Mouse (Mus musculus) mesoderm, embryonic 11.5 days (tissue): Measurements from ENCODE around the gene BC029722.
"Not testable (repeated sequence)": the region's sequence is repeated elsewhere in the genome, so short reads cannot be mapped to it uniquely, and the experiment has no call there.

ENCODE experiments used
- DNase-seq: peaks from one replicate; pipeline ENCODE4 v3.0.0-alpha.2; 2012; ENCODE audit warnings: low read depth, low spot score

BC029722 gene

DNA sequence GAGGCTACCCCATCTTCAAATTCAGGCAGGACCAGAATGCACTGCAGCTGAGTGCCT, at the start of gene BC029722:
Gene BC029722 (minus strand): TSS at position 35 of the 57 bp plus-strand sequence.
- DNase-seq: no peak

DNA sequence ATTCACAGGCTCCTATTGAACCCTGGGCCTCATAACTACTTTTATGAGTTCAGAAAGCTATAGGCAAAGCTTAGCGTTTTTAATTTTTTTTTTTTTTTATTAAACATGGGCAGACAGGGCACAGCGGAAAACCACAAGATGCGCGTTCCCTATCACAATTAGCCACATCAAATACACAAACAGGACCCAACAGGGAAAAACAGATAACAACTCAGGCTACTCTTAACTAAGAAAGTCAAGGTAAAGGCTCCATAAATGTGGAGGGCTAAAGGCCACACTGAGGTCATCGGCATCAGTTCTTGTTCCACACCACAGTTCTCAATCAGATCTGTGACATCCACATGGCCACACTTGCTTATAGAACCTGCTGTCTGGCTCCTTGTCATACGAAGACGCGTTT, 49.1 kb upstream of the BC029722 start:
- no peak for DNase-seq

DNA sequence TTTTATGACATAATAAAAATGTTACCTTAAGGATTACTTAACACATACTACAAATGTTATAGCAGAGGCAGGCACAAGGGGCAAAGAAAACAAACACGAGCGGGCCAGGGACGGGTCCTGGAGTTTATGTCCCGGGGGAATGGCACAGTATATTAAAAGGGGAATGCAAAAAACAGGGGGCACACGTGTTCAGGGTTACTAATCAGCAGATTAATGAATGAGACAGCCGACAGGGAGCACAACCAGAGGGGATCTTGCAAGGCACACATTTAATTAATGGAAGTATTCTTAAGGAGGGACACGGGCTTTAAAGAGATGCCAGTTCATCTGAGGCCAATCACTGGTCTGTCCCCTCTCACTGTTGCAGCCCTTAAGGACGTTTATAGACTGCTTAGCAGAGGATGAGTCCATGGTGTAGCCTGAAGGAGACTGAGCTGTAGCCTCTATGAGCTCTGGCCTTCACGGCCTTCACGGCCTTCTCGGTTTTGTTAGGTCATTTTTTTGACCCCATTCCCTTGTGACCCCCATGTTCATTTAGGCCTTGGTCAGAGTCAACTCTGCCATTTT, 44.2 kb upstream of the BC029722 start:
- DNase-seq: peak; percentile 65

DNA sequence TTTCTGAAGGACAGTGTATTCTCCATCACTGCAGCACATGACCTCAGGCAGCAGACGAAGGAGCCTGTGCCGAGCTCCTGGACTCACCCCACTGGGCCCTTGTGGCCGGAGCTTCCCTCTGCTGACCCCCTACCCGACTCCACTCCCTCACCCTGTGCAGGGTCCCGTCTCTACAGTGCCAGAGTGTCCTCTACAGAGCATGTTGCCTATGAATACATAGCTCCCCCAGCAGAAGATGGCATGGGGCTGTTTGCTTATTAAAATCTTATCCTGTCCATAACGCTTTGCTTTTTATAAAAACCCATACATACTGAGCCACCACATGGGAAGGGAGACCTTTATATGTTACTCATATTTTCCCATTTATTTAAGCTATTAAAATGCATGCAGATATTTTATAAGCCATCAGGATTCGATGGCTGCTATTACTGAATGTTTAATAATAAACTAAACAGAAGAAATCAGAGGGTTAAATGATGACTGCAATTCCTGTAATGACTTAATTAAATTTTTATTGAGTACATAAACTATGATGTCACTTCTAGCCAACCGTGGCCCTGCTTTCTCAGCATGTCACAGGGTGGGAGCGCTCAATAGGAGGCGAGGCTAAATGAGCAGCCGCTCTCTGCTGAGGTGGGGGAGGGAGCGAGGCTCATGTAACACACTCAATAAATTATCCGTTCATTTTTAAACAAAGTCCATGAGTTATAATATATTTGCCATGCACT, 43.5 kb upstream of the BC029722 start:
- peak; percentile 60 for DNase-seq

DNA sequence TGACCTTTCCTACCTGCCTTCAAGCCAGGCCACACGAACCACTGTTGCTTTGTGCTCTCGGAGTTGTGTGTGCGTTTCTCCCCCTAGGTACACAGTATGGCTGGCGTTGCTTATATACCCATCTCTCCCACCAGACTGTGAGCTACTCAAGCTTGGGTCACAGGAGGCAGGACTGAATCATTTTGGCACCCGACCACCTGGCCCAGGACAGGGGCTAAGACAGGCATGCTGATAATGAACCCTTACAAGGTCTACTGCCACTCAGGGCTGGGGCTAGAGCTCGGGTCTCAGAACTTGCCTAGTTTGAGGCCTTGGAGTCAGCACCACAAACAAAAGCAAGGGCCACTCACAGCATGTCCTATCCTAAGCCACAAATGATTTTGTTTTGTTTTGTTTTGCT, 42.4 kb upstream of the BC029722 start:
- DNase-seq: no peak

DNA sequence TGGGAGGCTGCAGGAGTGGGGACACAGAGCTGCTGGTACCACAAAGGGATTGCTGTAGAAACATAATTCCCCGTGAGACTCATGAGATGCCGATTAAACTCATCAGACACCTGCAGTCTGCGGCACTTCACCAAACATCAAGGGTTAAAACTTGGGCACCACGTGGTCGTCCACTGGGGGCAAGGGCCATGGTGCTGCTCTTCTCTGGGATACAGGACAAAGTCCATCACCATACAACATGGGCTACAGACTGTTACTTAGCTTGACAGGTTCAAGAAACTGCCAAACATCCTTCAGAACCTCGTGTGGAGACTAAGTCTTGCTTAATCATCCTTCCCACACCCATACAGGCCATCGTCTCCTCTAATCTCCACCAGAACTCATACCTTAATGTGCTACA, 40.9 kb upstream of the BC029722 start:
- no peak for DNase-seq

DNA sequence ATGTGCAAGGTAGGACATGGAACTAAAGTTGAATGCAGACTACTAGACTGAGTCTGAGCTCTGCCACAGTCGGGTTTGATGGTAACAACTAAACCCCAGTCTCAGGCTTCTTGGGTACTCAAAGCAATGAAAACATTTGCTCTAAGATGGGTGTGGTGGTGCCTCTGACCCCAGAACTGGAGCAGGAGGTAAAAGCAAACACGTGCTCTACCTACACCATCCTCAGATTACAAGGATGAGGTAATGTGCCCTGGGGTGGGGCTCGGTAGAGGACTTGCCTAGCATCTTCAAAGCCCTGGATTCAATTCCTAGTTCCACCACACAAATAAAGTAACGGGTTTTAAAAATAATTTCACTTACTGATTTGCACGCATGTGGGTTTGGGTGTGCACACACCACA, 33.3 kb upstream of the BC029722 start:
- no peak for DNase-seq

DNA sequence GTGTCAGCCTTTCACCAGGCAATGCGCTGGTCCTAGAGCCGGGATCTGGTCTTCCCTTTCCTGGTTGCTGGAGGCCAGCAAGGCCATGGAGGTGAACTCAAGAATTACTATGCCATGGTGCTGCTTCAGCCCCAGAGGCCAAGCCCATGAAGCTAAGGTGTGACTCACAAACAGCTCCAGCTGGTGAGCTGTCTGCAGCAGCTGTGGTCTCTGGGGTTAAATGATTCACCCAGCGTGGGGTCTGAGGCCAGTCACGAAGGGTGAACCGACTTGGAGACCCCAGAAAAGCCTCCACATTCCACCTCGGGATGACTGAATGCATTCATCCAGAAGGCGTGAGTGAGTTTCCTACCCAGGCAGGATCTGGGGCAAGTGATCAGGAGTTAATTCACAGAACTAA, 30.9 kb upstream of the BC029722 start:
- DNase-seq: no peak

DNA sequence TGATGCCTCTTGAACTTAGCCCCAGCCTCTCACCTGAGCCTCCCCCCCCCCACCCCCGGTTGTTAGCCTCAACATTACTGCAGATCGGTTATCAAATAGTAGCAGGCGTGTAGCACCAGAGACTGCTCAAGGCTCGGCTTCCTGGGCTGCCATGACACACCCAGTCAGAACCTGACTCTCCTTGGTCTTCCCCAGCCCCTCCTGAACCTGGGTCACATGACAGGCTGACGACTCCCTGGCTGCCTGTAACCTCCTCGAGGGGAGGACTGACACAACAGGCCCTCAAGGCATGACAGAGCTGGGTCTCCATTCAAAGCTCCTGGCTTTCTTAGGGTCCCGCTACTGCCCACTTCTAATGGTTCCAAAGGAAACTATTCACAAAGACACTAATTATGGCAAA, 30.2 kb upstream of the BC029722 start:
- no peak for DNase-seq

DNA sequence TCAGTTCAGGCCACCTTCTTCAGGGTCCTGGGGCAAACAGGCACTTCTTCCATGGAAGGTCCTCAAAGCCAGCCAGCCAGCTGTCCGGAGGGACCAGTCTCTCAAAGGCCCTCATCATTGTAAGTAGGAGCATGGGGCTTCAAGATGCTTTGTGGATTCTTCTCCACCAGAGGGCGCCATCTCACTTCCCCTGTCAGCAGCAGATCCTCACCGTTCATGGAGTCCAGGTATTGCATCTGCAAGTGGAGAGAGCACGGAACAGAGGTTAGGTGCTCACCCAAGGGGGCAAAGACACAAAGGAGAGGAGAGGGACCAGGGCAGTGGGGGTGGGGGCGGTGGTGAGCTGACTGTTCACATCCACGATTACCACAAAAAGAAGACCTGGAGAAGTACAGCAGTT, 29.1 kb upstream of the BC029722 start:
- peak; percentile 85 for DNase-seq

DNA sequence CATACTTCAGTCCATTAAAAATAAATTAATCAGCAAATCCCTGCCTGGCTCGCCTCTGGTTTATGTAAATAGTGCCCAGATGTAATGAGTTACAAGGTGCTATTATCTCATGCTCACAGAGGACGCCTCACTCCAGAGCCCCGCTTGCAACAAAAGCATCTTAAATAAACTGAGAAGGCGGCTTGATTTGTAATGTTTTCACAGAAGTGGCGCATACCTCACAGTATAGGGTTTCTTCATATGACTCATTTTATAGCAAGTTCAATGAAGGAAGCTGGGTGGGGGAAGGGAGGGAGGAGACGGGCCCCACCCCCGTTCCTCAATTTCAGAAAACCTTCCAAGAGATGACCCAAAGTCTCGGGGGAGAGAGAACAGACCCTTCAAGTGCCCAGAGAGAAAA, 27.7 kb upstream of the BC029722 start:
- DNase-seq: no peak

DNA sequence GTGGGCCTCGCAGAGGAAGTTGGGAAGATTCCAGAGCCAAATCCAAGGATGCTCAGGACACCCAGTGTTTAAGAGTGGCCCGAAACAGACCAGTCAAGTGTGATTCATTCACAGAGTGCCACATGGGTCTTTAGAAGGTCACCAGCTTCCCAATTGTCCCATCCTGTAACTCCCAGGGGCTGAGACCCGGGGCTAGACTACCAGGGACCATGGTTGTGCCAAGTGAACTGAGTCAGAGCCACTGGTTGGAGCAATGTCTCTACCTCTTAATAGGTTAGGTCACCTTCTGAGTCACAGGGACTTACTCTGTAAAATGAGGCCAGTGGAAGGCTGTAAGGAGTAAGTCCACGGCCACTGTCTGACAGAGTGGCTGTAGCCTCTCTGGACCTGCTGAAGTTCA, 19.7 kb upstream of the BC029722 start:
- DNase-seq: no peak

DNA sequence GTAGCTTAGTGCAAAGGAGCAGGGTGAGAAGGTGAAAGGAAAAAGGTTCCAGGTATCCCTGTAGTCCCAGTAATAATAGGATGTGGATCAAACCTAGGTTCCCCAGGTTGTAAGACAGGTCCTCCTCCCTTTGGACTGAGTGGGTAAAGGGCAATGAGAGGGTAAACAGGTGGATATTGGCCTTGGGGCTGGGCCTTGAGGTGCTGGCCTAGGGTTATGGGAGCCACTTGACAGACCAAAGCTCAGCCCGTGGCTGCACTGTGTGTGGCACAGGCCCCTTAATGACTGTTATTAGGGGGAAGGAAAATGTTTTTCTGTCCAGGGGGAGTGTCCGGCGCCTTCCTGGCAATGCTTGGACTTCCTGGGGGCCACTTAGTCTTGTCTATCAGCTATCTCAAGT, 18.7 kb upstream of the BC029722 start:
- DNase-seq: no peak

DNA sequence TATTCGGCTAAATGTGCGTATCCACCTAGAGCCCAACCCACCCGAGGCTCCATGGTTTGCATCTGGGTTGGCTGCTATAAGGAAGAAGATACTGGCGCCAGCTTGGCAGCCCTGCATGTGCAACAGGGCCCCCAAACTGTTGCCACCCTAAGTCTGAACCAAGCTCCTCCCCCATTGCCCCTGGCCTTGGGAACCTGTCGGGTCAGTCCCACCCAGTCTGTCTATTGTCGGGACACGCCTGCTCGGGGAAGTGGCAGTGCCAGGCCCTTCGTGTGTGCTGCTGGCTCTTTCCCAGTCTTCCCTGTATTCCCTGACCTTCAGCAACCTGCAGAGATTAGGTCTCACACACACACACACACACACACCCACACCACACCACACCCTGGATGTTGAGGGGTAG, 15.5 kb upstream of the BC029722 start, which contains the start of gene Fam83c:
Gene Fam83c (minus strand): TSS at position 123 of the 400 bp plus-strand sequence.
- DNase-seq: no peak

DNA sequence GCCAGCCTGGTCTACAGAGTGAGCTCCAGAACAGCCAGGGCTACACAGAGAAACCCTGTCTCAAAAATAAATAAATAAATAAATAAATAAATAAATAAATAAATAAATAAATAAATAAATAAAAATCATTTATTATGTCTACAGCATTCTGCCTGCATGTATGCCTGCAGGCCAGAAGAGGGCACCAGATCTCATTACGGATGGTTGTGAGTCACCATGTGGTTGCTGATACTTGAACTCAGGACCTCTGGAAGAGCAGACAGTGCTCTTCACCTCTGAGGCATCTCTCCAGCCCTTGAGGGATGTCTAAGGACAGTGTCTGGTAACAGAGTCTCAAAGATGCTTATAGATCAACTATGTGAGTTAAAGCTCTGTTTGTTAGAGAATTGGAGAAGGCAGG, 12.9 kb upstream of the BC029722 start:
- DNase-seq: not testable (repeated sequence)

DNA sequence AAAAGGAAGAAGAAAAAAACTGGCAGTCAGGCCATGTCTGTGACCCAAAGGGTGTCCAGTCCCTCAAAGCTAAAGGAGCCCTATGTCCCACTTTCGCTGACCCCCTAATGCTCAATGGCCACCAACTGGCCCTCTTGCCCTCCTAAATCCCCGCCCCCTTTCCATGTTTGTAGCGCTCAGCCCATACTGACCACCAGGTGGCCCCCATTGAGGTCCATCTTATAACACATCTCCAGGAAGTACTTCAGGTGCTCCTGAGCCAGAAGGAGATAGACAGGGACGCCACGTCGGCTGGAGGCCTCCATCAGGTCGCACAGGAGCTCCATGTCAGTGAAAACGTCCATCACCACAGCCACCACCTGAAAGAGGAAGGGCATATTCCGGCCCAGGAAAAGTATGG, 12.1 kb upstream of the BC029722 start:
- no peak for DNase-seq

DNA sequence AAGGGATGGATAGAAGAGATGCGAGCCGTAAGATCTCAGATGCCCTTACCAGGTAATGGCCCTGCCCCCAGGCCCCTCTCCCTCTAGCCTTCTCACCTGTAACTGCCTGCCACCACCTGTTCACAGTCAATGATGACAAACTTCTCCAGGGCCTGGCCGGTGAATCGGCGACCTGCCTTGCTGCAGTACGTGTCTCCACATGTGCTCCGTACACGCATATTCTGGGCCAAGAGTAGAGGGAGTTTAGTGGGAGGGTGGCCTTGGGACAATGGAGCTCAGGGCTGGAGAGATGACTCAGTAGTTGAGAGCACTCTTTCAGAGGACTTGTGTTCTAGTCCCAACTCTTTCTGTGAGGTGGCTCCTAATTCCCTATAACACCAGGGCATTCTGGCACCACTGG, 11.6 kb upstream of the BC029722 start:
- DNase-seq: no peak

DNA sequence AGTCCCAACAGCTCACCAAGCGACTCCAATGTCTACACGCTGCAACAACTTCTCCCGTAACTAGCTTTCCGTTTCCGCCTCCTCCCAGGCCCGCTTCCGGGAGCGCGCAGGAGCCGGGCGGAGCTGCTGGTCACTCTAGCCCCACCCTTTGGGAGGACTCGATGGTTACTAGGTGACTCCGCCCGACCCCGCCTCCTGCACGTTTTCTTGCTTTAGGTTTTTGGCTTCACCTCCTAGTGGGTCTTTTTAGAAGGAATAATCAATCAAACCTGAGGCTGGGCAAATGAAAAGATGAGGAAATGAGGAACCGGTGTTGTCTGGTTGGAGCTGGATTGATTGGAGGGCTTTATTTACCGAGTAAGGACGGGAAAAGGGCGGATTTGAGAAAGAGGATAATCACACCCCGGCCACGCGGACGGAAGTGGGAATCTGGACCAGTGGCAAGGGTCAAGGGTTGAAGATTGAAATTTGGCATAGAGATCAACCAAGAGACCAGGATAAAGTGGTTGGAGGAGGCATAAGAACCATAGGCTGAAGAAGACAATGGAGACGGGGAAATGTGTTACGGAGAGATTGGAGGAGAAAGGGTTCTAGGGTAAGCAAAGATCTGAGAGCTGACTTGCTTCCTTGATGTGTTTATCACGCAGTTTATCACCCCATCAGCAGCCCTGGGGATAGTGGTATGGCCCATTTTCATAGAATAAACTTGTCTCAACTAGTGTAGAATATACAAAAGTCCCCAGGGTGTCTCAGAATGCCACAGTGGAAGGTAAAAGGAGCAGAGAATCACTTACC, 7.6 kb upstream of the BC029722 start, which contains the start of gene Eif6:
Gene Eif6 (minus strand): TSS at position 296 of the 795 bp plus-strand sequence.
- peak; percentile 86 for DNase-seq

DNA sequence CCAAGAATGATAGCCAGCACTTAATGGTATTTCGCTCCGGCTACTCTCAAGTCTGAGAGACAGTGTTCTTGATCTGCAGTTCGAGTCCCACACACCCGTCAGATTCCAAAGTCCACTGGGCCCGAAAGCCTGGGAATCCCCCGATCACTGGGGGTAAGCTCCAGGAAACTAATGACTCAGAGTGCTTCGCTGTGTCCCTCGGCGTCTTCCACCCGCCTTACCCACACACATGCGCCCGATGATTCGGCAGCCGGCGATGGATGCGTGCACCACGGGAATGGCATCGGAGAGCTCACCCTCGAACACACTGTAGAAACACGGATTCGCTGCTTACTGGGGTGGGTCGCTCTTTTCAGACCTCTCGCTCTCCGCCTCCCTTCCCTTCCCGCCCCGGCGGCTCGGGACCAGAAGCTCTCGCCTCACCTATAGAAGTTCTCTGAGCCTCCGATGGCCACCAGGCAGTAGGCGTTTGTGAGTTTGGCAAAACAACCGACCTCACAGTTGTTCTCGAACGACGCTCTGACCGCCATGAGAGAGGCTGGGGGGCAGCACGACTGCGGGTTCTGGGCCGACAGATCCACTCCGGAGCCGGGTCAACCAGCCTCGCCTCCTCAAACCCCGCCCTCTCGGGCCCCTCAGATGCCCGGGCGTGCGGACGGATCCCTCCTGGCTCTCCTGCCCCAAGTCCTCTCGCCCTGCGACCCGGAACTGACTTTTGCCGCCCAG, 6.8 kb upstream of the BC029722 start:
- DNase-seq: no peak

DNA sequence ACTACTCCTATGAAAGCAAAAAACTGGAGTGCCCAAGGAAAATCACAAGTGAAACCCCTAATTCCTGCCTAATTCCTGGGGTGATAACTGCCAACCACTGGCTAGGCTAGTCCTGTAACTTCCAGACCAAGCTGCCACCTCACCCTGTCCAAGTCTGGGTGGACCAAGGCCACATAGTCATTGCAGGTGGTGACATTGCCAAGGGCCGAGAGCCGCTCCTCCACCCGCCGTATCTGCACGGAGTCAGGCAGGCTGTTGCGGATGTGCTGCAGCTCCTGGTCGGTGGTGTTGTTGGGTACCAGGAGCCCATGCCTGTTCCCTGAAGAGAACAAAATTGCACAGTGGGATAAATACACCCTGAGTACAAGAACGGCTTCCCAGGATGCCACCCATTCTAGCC, 4.5 kb upstream of the BC029722 start:
- DNase-seq: no peak

DNA sequence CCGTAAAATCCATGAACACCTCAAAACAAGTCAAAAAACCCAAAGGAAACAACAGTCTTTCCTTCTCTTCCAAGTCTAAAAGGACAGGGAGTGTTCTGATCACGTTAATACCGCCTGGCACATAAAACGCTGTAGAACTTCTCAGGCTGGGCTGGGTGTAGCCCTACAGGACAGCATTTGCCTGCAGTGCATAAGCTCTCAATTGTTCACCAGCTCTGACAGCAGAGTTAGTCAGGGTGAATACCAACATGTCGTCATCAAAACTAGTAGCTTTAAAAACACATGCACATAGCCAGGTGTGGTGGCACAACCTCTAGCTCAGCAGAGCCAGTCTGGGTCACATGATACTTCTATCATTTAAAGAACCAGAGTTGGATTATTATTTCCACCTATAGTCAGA, 1.6 kb upstream of the BC029722 start:
- no peak for DNase-seq

DNA sequence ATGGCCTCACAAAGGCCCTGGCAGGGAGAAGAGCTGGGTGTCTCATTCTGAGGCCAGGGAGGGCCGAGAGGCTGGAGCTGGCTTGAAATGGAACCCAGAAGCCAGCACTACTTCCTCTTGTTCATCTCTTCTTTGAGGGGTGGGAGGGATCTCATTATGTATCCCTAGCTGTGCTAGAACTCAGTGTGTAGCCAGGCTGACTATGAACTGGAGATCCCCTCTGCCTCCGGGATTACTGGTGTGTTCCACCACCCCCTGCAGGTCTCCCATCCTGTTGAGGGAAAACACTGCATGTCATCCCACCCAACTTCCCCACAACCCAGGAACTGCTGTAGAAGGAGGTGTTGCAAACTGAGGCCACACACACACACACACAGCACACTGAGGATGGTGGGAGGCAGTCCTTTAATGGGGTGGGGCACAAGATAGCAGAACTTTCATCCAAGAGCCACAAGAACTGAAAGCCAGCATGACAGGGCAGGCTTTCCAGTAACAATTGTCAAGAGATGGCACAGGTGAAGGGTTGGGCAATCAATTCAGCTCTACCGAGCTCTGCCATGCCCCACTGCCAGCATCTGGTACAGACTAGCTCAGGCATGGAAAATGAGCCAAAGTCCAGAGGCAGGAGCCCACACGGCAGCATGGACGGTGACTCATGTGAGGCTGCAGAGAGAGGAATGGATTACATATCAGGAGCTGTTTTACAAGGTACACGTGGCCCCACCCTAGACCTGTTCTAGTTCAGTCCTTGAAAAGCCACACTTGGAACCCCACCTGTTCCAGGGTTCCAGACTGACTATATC, 424 bp upstream of the BC029722 start:
- DNase-seq: no peak
